Mouse (Mus musculus) T-cell, adult 2 months (primary cell): ENCODE results near the gene 2900092C05Rik.
A peak's percentile ranks its signal among the peaks of the same experiment; 100 is the strongest.

ENCODE experiments used
- DNase-seq: peaks from one replicate; pipeline ENCODE4 v3.0.0; 2022; ENCODE audit warnings: low spot score

The 2900092C05Rik gene

DNA sequence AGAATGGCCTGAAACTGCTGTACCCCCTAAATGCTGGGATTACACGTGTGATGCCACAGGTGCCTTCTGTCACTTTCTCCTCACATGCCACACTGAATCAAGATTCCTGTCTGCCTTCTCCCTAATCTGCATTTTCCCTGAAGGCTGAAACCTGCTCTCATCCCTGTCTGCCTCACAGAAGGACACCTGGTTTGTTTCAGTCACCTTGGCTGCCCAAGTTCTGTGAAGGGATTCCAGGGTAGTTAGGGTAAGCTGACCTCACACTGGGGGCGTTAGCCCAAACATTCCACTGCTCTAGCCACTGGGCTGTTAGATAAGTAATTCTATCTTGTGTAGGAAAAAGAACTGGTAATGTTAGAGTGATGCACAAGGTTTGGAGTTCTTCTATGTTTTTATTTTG, at the start of gene 2900092C05Rik:
Gene 2900092C05Rik, plus strand, starts transcription at position 301 of the 400 bp plus-strand sequence.
- no peak for DNase-seq

DNA sequence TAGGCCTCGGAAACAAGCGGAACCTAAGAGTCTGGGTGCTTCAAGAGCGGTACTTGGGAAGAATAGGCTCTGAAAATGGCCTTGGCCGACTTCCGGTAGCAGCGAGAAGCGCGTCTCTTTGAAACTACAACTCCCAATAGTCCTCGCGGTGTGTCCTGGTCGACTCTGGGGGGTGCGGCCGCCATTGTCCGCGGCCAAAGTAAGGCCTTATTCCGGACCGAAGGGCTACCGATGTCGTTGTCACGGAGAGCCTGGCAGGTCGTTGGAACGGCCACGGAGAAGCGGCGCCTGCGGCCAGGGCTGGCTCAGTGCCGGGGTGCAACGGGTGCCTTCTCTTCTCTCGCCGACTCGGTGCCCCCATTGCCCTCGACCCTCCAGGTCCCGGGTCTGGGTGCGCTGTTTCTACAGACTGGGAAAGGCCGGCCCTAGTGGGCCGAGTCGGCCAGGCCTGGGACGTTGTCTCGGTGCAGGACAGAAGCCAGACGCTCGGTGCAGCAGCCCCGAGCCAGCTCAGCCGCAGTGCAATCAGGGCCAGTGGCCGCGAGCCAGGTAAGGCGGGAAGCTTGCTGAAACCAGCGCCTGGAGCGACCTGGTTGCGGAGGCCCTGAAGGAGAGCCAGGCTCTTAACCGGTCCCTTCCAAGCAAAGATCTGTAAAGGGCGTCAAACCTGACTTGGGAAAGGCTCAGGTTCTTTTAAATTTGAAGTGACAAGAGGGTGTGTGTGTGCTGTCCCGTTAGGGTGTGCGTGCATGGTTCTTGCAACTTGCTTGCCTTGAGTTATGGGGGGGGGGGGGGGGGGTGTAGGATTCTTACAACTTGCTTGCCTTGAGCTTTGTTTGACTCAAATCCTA, 33.9 kb upstream of the 2900092C05Rik start, which contains the start of gene Zfp606:
Gene Zfp606, plus strand, starts transcription at position 136 of the 851 bp plus-strand sequence.
- peak; percentile 76 for DNase-seq

DNA sequence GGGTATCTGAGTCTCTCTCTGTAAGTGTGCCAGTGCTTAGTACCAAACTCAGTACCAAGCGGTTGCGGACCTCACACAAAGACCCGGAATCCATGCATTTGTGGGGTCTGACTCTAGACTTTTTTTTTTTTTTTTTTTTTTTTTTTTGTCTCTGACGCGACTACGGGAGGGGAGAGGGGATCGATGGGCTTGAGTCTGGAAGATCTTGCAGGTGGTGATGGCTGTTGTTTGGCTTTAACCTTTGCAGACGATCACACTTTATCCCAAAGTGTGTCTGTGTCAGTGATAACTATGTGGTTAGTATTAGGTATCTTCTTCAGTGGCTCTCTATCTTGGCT, 33.3 kb upstream of the 2900092C05Rik start:
- DNase-seq = no peak

DNA sequence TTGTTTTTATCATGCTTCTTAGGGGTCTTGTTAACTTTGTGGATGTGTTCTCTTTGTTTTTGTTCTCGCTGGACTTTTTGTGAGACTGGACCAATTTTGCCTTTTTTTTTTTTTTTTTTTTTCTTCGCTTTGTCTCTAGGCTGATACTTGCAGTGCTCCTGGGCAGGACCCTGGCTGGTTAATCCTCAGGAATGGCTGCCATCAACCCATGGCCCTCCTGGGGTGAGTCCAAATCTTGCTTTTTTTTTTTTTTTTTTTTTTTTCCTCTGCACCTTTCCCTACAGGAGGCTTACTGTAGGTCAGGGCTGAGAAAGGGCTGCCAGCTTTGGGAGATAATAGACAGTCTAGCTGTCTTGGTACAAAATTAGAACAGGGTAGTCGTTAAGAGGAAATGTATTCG, 32.8 kb upstream of the 2900092C05Rik start:
- DNase-seq = no peak

DNA sequence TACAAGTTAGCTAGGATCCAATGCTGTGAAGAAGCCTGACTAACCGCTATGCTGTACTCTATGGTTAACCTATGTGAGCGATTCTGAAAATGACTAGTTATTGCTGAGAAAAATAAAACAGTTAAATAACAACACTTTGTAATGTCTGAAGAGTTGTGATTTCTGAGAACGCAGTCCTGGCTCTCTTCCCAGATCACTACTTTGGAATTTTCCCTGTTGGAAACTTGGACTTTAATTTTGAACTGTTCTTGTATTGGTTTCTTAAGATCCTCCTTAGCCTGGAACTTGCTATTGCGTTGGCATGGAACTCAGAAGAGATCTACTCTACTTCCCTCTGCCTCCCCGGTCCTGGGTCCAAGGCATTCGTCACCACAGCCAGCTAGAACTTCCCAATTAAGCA, 28.5 kb upstream of the 2900092C05Rik start:
- no peak for DNase-seq

DNA sequence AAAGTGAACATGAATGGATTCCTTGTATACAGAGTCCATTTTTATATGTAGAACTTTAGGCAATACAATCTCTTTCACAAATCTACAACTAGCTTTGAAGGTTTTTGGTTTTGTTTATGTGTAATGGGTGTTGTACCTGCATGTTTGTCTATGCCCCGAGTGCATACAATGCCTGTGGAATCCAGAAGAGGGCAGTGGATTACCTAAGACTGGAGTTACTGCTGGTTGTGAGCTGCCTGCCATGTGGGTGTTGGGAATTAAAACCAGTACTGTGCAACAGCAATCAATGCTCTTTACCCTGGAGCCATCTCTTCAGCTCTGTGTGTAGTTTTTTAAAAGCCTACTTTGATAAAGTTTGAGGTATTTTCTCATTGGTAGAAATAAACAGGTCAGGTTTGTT, 26.4 kb upstream of the 2900092C05Rik start:
- DNase-seq = no peak

DNA sequence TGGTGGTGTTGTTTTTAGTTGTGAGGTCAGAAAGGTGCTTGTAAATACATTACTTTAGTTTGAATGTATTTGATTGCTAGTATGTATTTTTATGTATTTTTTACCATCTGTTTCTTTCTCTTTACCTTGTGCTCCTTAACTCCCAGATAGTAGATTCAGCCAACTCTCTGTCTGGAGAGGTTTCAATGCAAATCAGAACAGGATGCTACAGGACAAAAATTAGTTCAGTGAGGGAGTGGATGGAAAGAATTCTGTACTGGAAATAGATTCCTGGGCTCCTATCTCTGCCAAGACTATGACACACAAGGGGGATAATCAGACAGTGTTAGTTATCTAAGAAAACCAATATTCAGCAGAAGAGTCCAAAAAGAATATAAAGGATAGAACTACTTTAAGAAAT, 25.6 kb upstream of the 2900092C05Rik start:
- DNase-seq = no peak

DNA sequence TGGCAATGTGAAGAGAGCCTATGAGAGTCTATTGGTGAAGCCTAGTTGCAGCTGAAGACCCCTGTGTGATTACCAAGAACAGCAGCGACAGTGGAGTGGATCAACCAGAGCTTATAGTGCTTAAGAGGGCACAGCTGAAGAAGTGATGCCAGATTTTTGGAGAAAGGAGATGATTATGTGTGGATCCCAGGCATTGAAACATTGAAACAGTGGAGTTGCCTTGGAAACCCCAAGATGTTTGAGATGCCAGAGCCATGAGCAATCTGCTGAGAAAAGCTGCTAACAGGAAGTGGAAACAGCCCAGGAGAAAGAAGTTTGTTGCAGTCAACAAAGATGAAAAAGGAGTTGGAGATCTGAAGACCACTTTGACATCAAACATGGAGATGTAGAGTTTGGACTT, 1.4 kb upstream of the 2900092C05Rik start:
- no peak for DNase-seq
